Mouse (Mus musculus) ES-E14 (cell line): ENCODE measurements around the gene Mlec.

Experiments
- CHD2 ChIP-seq: IDR thresholded peaks from 2 replicates; pipeline ENCODE4 v1.6.1; 2014; ENCODE audit warnings: mild to moderate bottlenecking, low read depth, low read length, inconsistent platforms
- ZC3H11A ChIP-seq: IDR thresholded peaks from 2 replicates; pipeline ENCODE4 v1.6.1; 2012; ENCODE audit warnings: low read depth, mild to moderate bottlenecking, inconsistent platforms, low read length, borderline replicate concordance

- TF ChIP-seq ZC3H11A = no peak
- no peak for TF ChIP-seq CHD2
These were observed 33.3 kb downstream of the Mlec start for GRCm38 (mm10) chr5:115124690-115125089.
